Mouse (Mus musculus): Measurements from ENCODE around the gene Tmed2.
"Not testable (repeated sequence)": the region's sequence is repeated elsewhere in the genome, so short reads cannot be mapped to it uniquely, and the experiment has no call there.

Gene Tmed2

GRCm38 (mm10) chr5:124540383-124540786 is at the start of gene Tmed2:
Tmed2 (plus strand) TSS chr5:124540695.
- peak; percentile 90 for DNase-seq (ENCODE audit: low spot score)

- DNase-seq (ENCODE audit: low spot score) = no peak
Measured at GRCm38 (mm10) chr5:124491732-124492131, 48.8 kb upstream of the Tmed2 start.

DNA sequence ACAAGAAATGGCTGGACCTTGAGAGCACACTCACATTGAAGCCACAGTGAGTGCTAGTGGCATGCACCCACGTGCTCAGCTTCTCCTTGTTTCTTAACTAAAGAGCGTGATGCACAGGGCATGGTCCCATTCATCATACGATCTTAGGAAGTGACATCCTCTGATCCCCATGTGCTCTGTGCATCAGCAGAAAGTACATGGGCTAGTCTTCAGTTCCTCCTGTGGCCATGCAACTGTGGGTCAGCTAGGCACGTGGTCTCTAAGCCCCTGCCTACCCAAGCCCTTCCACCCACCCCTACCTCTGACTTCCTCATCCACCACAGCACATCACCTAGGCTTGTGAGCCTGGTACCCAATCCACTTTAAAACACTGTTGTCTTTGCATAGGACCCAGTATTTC is 47.9 kb upstream of the Tmed2 start:
- DNase-seq (ENCODE audit: low spot score) = no peak

DNA sequence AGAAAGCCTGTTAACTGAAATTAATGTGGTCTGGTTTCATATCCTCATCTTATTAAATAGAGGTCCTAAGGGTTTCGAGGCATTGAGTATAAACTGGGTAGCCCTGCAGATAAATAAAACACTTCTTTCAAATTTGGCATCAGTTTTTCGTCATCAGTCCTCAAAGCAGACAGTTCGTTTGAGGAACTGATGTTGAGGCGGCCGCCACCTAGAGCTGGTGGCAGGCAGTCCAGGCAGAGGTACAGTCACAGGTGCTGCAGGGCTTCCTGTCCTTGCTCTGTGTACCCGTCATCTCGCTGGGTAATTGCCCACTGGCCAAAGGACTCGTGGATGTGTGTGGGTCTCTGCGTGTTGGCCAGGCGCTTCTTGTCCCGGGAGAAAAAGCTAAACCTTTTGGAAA is 47.0 kb upstream of the Tmed2 start:
- no peak for DNase-seq (ENCODE audit: low spot score)

DNA sequence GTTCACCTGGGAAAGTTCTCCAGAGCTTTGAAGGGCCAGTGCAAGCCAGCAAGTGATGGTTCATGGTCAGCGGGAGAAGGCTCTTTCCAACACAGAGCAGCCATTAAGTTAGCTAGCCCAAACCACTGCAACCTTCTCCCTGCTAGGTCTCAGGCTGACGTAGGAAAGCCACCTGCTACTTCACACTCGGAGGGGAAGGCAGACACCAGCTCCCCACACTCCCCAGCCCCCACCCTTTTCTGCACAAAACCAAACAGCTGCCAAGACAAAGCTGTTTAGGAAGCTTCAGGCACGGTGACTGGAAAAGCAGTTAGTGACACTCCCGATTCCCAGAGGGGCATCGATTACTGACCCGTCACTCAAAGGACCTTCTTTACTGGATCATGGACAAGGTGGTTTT is 44.9 kb upstream of the Tmed2 start:
- no peak for DNase-seq (ENCODE audit: low spot score)

GRCm38 (mm10) chr5:124496614-124497514 is 43.6 kb upstream of the Tmed2 start:
- no peak for DNase-seq (ENCODE audit: low spot score)

- no peak for DNase-seq (ENCODE audit: low spot score)
Measured at GRCm38 (mm10) chr5:124498221-124498876, 42.1 kb upstream of the Tmed2 start.

DNA sequence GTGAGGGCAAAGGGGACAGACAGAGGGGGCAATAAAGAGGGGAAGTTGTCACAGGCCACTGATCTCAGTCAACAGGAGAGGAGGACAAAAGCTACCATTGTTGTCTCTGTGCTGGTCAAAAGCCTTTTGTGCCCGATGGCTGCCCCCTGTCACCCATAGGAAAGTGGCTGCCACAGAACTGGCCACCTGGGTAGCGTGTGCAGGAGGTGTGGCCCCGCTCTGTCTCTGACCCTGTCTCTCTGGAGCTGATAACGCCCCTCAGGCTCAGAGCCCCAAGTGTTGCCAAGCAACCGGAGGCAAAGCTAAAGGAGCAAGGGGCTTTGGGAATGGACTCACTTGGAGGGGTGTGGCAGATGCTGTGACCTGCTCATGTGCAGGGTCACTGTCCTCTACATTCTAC is 41.5 kb upstream of the Tmed2 start:
- DNase-seq (ENCODE audit: low spot score) = no peak

- DNase-seq (ENCODE audit: low spot score) = not testable (repeated sequence)
Measured at GRCm38 (mm10) chr5:124500037-124500436, 40.5 kb upstream of the Tmed2 start.

- DNase-seq (ENCODE audit: low spot score) = no peak
Measured at GRCm38 (mm10) chr5:124500573-124500972, 39.9 kb upstream of the Tmed2 start.

DNA sequence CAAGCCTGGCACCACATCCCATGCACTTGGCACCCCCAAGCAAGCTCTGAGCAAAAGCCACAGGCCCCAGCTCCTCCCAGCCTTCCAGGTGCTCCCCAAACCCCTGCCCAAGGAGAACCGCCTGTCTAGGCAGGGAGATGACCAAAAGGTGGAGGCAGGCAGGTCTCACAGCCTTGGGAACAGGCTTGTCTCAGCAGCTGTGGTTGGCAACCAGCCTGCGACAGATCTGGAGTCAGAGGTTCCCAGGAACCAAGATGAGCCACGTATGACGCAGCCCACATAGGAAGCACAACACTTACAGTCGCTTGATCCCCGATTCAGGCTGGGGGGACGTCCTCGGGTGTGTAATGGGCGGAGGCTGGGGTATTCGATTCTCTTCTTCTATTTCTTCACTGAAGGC is 39.0 kb upstream of the Tmed2 start:
- no peak for DNase-seq (ENCODE audit: low spot score)

- DNase-seq (ENCODE audit: low spot score) = no peak
Measured at GRCm38 (mm10) chr5:124503742-124504141, 36.8 kb upstream of the Tmed2 start.

DNA sequence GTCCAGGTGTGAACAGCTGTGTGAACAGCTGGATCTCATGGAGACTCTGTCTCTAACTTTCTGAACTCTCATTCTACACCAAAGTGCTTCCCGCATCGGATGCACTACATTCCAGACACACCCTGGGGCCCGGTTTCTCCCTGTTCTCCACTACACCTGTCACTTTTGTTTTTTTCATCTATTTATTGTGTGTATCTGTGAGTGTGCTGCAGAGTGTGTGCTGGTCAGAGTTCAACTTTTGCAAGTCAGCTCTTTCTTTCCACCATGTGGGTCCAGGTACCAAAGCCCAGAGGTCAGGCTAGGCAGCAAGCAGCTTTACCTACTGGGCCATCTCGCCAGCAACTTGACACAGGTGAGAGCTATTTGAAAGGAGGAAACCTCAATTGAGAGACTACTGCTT is 35.3 kb upstream of the Tmed2 start:
- DNase-seq (ENCODE audit: low spot score) = no peak

GRCm38 (mm10) chr5:124506731-124507359 is 33.6 kb upstream of the Tmed2 start:
- DNase-seq (ENCODE audit: low spot score) = no peak

- no peak for DNase-seq (ENCODE audit: low spot score)
Measured at GRCm38 (mm10) chr5:124509200-124509599, 31.3 kb upstream of the Tmed2 start.

- no peak for DNase-seq (ENCODE audit: low spot score)
Measured at GRCm38 (mm10) chr5:124509742-124510237, 30.7 kb upstream of the Tmed2 start.

DNA sequence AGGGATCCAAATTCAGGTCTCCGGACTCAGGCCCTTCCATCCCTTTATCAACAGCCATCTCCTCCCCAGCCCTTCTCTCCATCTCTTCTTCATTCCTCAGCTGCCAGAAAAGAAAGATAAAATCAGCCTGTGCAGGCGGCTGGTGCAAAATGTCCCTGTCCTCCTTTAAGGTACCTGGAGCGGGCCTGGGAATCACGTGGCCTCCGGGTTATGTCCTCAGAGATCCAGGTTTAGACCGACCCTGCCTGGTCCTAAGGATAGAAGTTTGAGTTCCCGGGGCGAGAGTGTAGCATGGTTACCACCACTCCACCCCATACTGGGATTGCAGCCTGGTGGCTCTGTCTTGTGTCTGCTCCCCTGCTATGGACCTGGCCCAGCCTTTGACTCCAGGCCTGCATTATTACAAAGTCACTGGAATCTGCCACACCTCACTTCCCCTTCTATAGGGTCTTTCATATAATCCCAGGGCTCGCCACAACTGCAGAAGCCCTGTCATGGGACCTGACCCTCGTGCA is 29.9 kb upstream of the Tmed2 start:
- no peak for DNase-seq (ENCODE audit: low spot score)

DNA sequence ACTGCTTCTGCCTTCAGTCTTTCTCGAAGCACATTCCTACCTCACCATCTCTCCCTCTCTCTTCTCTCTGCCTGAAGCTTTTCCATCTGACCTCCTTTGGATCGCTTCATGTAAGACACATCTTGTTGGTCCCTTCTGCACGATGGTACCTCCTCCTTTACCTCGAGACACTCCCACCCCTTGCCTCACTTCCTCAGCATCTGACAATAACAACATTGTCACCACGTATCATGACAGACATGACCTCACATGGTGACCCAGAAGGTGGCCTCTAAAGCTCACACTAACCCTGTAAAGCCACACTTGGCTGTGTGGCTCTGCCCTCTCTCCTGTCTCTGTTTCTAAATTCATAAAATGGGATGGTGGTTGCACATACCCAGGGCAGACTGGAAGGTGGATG is 24.7 kb upstream of the Tmed2 start:
- DNase-seq (ENCODE audit: low spot score) = no peak

- DNase-seq (ENCODE audit: low spot score) = no peak
Measured at GRCm38 (mm10) chr5:124518648-124519047, 21.8 kb upstream of the Tmed2 start.

DNA sequence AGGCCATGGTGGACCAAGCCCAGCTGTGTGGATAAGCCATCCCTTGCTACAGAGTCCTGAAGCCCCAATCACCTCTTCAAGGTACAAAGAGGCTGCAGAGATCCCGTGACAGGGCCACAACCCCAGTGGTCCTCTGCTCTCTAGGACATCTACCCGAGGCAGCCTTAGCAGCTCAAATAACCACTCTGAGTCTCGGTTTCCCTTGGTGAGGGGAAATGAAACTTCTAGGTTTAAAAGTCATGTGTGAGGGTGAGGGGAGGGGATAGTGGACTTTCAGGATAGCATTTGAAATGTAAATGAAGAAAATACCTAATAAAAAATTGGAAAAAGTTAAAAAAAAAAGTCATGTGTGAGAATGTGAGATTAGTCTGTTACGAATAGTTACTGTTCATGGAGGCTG is 18.9 kb upstream of the Tmed2 start:
- no peak for DNase-seq (ENCODE audit: low spot score)

GRCm38 (mm10) chr5:124523032-124523431 is 17.5 kb upstream of the Tmed2 start:
- DNase-seq (ENCODE audit: low spot score) = no peak

DNA sequence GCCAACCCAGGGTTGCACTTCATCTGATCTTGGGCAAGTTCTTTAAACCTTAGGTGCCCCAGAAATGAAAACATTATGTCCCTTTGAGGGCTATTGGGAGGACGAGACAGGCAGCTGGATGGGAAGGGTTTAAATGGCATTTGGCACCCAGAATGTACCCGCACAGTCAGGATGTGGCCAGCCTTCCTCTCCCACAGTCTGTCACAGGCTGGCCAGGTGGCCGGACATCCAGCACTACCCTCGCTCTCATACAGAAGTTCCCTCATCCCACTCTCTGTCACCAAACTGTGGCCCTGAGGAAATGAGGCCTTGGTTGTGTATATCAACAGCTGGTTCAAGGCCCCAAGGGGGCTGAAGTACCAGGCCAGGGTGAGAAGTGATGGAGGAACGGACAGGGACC is 15.6 kb upstream of the Tmed2 start:
- DNase-seq (ENCODE audit: low spot score) = no peak

- DNase-seq (ENCODE audit: low spot score) = no peak
Measured at GRCm38 (mm10) chr5:124528351-124528750, 12.1 kb upstream of the Tmed2 start.

Data from urinary bladder, postnatal 25 days (tissue).